Mouse (Mus musculus) layer of hippocampus, postnatal 25 days (tissue): ENCODE measurements around the gene Maml3. TPM values are rescaled to one million over a fixed set of nuclear protein-coding genes. Genes with fewer than 3 reads are reported as not detected.
A peak's percentile ranks its signal among the peaks of the same experiment; 100 is the strongest.

Experiments used
- DNase-seq, 2 experiments: peaks; one replicate each; pipeline ENCODE4 v3.0.0; 2022; ENCODE audit warnings: mixed read lengths in 2 of 2, low spot score in 1 of 2; ENCODE audit errors: extremely low spot score in 1 of 2
- total RNA-seq, 2 experiments: library from RNA; stranded (reverse); gene quantifications; 2 replicates each; pipeline ENCODE4 v1.2.3; 2021

Gene Maml3
- total RNA-seq, 2 experiments from 2014 or later: 7.3 to 10.0 TPM

GRCm38 (mm10) chr3:51805488-51806318 lies 299.2 kb downstream of the Maml3 start:
- no peak for DNase-seq

GRCm38 (mm10) chr3:51803903-51804302 lies 301.0 kb downstream of the Maml3 start:
- no peak for DNase-seq

- no peak for DNase-seq
These were observed 305.2 kb downstream of the Maml3 start for GRCm38 (mm10) chr3:51799650-51800049.

- DNase-seq: no peak
These were observed 308.0 kb downstream of the Maml3 start for GRCm38 (mm10) chr3:51796838-51797237.

GRCm38 (mm10) chr3:51796219-51796828 lies 308.6 kb downstream of the Maml3 start:
- peak in 1 of 2 experiments; percentile 42 for DNase-seq

GRCm38 (mm10) chr3:51791542-51791941 lies 313.3 kb downstream of the Maml3 start:
- DNase-seq: no peak

- no peak for DNase-seq
These were observed 315.4 kb downstream of the Maml3 start for GRCm38 (mm10) chr3:51789389-51789904.

GRCm38 (mm10) chr3:51788591-51789339 lies 316.1 kb downstream of the Maml3 start:
- DNase-seq: peak in 1 of 2 experiments; percentile 53

- DNase-seq: no peak
These were observed 316.9 kb downstream of the Maml3 start for GRCm38 (mm10) chr3:51787945-51788344.

- no peak for DNase-seq
These were observed 319.1 kb downstream of the Maml3 start for GRCm38 (mm10) chr3:51785796-51786195.

- no peak for DNase-seq
These were observed 322.7 kb downstream of the Maml3 start for GRCm38 (mm10) chr3:51782191-51782590.

- no peak for DNase-seq
These were observed 325.9 kb downstream of the Maml3 start for GRCm38 (mm10) chr3:51778738-51779592.

GRCm38 (mm10) chr3:51778179-51778578 lies 326.7 kb downstream of the Maml3 start:
- DNase-seq: no peak

- no peak for DNase-seq
These were observed 328.8 kb downstream of the Maml3 start for GRCm38 (mm10) chr3:51776018-51776611.

- no peak for DNase-seq
These were observed 331.3 kb downstream of the Maml3 start for GRCm38 (mm10) chr3:51773587-51773986.

GRCm38 (mm10) chr3:51771839-51772630 lies 332.8 kb downstream of the Maml3 start:
- no peak for DNase-seq

- no peak for DNase-seq
These were observed 335.7 kb downstream of the Maml3 start for GRCm38 (mm10) chr3:51769196-51769595.

- DNase-seq: no peak
These were observed 339.5 kb downstream of the Maml3 start for GRCm38 (mm10) chr3:51765220-51765923.
